Comparison of ENCODE assay signal across 19 mouse cellular contexts in genomic region chr8:57536167-57536566, GRCm38 (mm10). TPM values are rescaled to one million over a fixed set of nuclear protein-coding genes. Genes with fewer than 3 reads are reported as not detected.
DNase-seq lines count a peak whose midpoint lies in the region; ATAC-seq lines count a peak whose summit lies in the region.
"Had no signal": no experiment of that assay in that cellular context is flagged by ENCODE, and none has a peak within 500 bp of the region (broad histone marks: within the 10 kb centered on the region; RNA-seq: fewer than 3 reads in every experiment).

No protein-coding gene starts in this region.

- peaks cover 19% of the 10 kb centered on the region for H3K36me3 ChIP-seq in intestine, embryonic 14.5 days (ENCODE audit: control insufficient read depth, insufficient read depth, low read length)
- peaks cover 13% of the 10 kb centered on the region for H3K36me3 ChIP-seq in intestine, embryonic 15.5 days
- H3K36me3 ChIP-seq: forebrain, embryonic 15.5 days had no signal

- H3K9ac ChIP-seq in intestine, embryonic 14.5 days (ENCODE audit: low read length) = no peak overlapping the region
- no peak overlapping the region for H3K9ac ChIP-seq in intestine, embryonic 15.5 days
- H3K9ac ChIP-seq: embryonic facial prominence, embryonic 12.5 days; forebrain, embryonic 13.5 days; forebrain, embryonic 15.5 days had no signal

- H3K4me3 ChIP-seq in intestine, embryonic 14.5 days (ENCODE audit: low read depth, low read length) = no peak overlapping the region
- H3K4me3 ChIP-seq in intestine, embryonic 15.5 days (replicated peaks) = no peak overlapping the region
- H3K4me3 ChIP-seq: embryonic facial prominence, embryonic 10.5 days; embryonic facial prominence, embryonic 12.5 days; forebrain, embryonic 13.5 days; forebrain, embryonic 15.5 days had no signal

- no peak for ATAC-seq in intestine, embryonic 14.5 days (replicated peaks; ENCODE audit: low FRiP score, low TSS enrichment, low read depth)
- no peak for ATAC-seq in intestine, embryonic 15.5 days
- ATAC-seq in common myeloid progenitor, adult 5-6 weeks (replicated peaks; ENCODE audit: low read depth, poor library complexity, severe bottlenecking) = peak; percentile 57
- ATAC-seq in hematopoietic stem cell, adult 5-6 weeks (replicated peaks in 1 of 2; ENCODE audit: insufficient read depth in 1 of 2, low FRiP score in 2 of 2, low TSS enrichment in 1 of 2, low read depth in 1 of 2, poor library complexity in 2 of 2, severe bottlenecking in 2 of 2) = peak; percentile 30 to 32; a peak in 2 of 4 replicates
- ATAC-seq: forebrain, embryonic 13.5 days; forebrain, embryonic 15.5 days had no signal

- no peaks in the 10 kb centered on the region for H3K4me1 ChIP-seq in intestine, embryonic 14.5 days (replicated peaks; ENCODE audit: control insufficient read depth, insufficient read depth, low read length)
- no peaks in the 10 kb centered on the region for H3K4me1 ChIP-seq in intestine, embryonic 15.5 days (replicated peaks)
- H3K4me1 ChIP-seq: forebrain, embryonic 13.5 days; forebrain, embryonic 15.5 days had no signal

- H3K9me3 ChIP-seq in intestine, embryonic 14.5 days (ENCODE audit: control insufficient read depth, low read length) = no peaks in the 10 kb centered on the region
- no peaks in the 10 kb centered on the region for H3K9me3 ChIP-seq in intestine, embryonic 15.5 days
- H3K9me3 ChIP-seq: embryonic facial prominence, embryonic 10.5 days; embryonic facial prominence, embryonic 12.5 days; forebrain, embryonic 13.5 days; forebrain, embryonic 15.5 days had no signal

- no peak overlapping the region for H3K4me2 ChIP-seq in intestine, embryonic 14.5 days (ENCODE audit: low read length)
- no peak overlapping the region for H3K4me2 ChIP-seq in intestine, embryonic 15.5 days (replicated peaks)
- H3K4me2 ChIP-seq: embryonic facial prominence, embryonic 12.5 days; forebrain, embryonic 13.5 days; forebrain, embryonic 15.5 days had no signal

- H3K27ac ChIP-seq in intestine, embryonic 14.5 days (ENCODE audit: low read depth) = no peak overlapping the region
- no peak overlapping the region for H3K27ac ChIP-seq in intestine, embryonic 15.5 days
- H3K27ac ChIP-seq: embryonic facial prominence, embryonic 10.5 days; embryonic facial prominence, embryonic 12.5 days; forebrain, embryonic 13.5 days; forebrain, embryonic 15.5 days had no signal

- peak; percentile 23 for DNase-seq in intestine, embryonic 14.5 days (ENCODE audit: low spot score)
- DNase-seq in testis, postnatal 14 days (ENCODE audit: low spot score) = no peak
- DNase-seq in spleen, adult 18-20 months = no peak
- DNase-seq: adrenal gland, adult 2 months; adrenal gland, postnatal 10 days; adrenal gland, postnatal 25 days; cerebellum, adult 11 months; cerebellum, adult 18-20 months; cerebellum, adult 8-10 months; cerebellum, adult 9-11 months; cerebellum, postnatal 14 days; cerebellum, postnatal 36 days had no signal

- 92% methylated on average over 6 of the region's 6 CpGs for WGBS in intestine, embryonic 14.5 days
- 88% methylated on average over 6 of the region's 6 CpGs for WGBS in intestine, embryonic 15.5 days

- no peaks in the 10 kb centered on the region for H3K27me3 ChIP-seq in intestine, embryonic 14.5 days (replicated peaks; ENCODE audit: control insufficient read depth, insufficient read depth, low read length)
- no peaks in the 10 kb centered on the region for H3K27me3 ChIP-seq in intestine, embryonic 15.5 days (replicated peaks)
- H3K27me3 ChIP-seq: embryonic facial prominence, embryonic 12.5 days; forebrain, embryonic 13.5 days; forebrain, embryonic 15.5 days had no signal

RNA-seq across cellular contexts. Expression of gene Hmgb2, which starts 24.5 kb away (rescaled TPM):
- 340 and 378 TPM in 2 replicates for polyA plus RNA-seq in intestine, embryonic 14.5 days (2014; fragmentation: Nextera tagmentation; extraction: Ambion mirVana)
- 281 and 387 TPM in 2 replicates for polyA plus RNA-seq in intestine, embryonic 15.5 days (2015; fragmentation: Nextera tagmentation; extraction: Ambion mirVana)
- total RNA-seq in common myeloid progenitor, adult 5-6 weeks (2017) = 391 and 402 TPM in 2 replicates
- 367 and 434 TPM in 2 replicates for total RNA-seq in hematopoietic stem cell, adult 5-6 weeks (2017)

RNA-seq across cellular contexts. Expression of gene Sap30, which starts 48.5 kb away (rescaled TPM):
- 36.6 and 39.7 TPM in 2 replicates for polyA plus RNA-seq in intestine, embryonic 14.5 days (2014; fragmentation: Nextera tagmentation; extraction: Ambion mirVana)
- 29.2 and 37.7 TPM in 2 replicates for polyA plus RNA-seq in intestine, embryonic 15.5 days (2015; fragmentation: Nextera tagmentation; extraction: Ambion mirVana)
- total RNA-seq in common myeloid progenitor, adult 5-6 weeks (2017) = 68.9 and 70.1 TPM in 2 replicates
- 40.9 and 55.7 TPM in 2 replicates for total RNA-seq in hematopoietic stem cell, adult 5-6 weeks (2017)

Comparison
In these comparisons a context has a peak if more than half of its experiments do, and no peak if none do; other contexts are left out.
1. ATAC-seq: peak in common myeloid progenitor, adult 5-6 weeks (single experiment) and hematopoietic stem cell, adult 5-6 weeks (2 of 2); none in intestine, embryonic 14.5 days (single experiment) and intestine, embryonic 15.5 days (single experiment).